Mouse (Mus musculus) 416B (cell line): ENCODE results near the gene Polr2j.
"Not testable (repeated sequence)": the region's sequence is repeated elsewhere in the genome, so short reads cannot be mapped to it uniquely, and the experiment has no call there.

ENCODE experiments used
- DNase-seq: peaks from one replicate; pipeline ENCODE4 v3.0.0; 2011; ENCODE audit warnings: low read depth

The Polr2j gene

GRCm38 (mm10) chr5:136108486-136108885 lies 7.9 kb upstream of the Polr2j start:
- peak; percentile 58 for DNase-seq

- DNase-seq = peak; percentile 63
These were observed 7.4 kb upstream of the Polr2j start for GRCm38 (mm10) chr5:136109042-136109441.

GRCm38 (mm10) chr5:136113546-136113945 lies 2.9 kb upstream of the Polr2j start:
- not testable (repeated sequence) for DNase-seq

GRCm38 (mm10) chr5:136116784-136117112 lies 317 bp downstream of the Polr2j start:
- DNase-seq = no peak

GRCm38 (mm10) chr5:136122165-136122564 lies 5.7 kb downstream of the Polr2j start:
- DNase-seq = no peak

GRCm38 (mm10) chr5:136135571-136136291 lies 19.3 kb downstream of the Polr2j start, which contains the start of the genes Lrwd1 and Alkbh4:
TSS of gene Lrwd1 (minus strand) at chr5:136136074.
TSS of gene Alkbh4 (plus strand) at chr5:136136146.
- DNase-seq = peak; percentile 98

- DNase-seq = peak; percentile 63
These were observed 20.0 kb downstream of the Polr2j start for GRCm38 (mm10) chr5:136136292-136136990.

GRCm38 (mm10) chr5:136137658-136138274 lies 21.3 kb downstream of the Polr2j start:
- DNase-seq = peak; percentile 81

- DNase-seq = no peak
These were observed 23.0 kb downstream of the Polr2j start for GRCm38 (mm10) chr5:136139393-136139792.

- DNase-seq = no peak
These were observed 23.6 kb downstream of the Polr2j start for GRCm38 (mm10) chr5:136140057-136140482.

- DNase-seq = peak; percentile 49
These were observed 26.3 kb downstream of the Polr2j start for GRCm38 (mm10) chr5:136142746-136143145.

GRCm38 (mm10) chr5:136143161-136143755 lies 26.8 kb downstream of the Polr2j start:
- DNase-seq = peak; percentile 90

GRCm38 (mm10) chr5:136144606-136145430 lies 28.4 kb downstream of the Polr2j start:
- DNase-seq = no peak

- no peak for DNase-seq
These were observed 30.5 kb downstream of the Polr2j start for GRCm38 (mm10) chr5:136146936-136147335.

- no peak for DNase-seq
These were observed 31.3 kb downstream of the Polr2j start for GRCm38 (mm10) chr5:136147704-136148103.

GRCm38 (mm10) chr5:136149134-136149576 lies 32.7 kb downstream of the Polr2j start:
- DNase-seq = peak; percentile 93

- no peak for DNase-seq
These were observed 35.9 kb downstream of the Polr2j start for GRCm38 (mm10) chr5:136152365-136152764.

- DNase-seq = no peak
These were observed 39.0 kb downstream of the Polr2j start for GRCm38 (mm10) chr5:136155399-136155798.

GRCm38 (mm10) chr5:136160084-136160483 lies 43.7 kb downstream of the Polr2j start:
- not testable (repeated sequence) for DNase-seq

GRCm38 (mm10) chr5:136163807-136164474 lies 47.5 kb downstream of the Polr2j start:
- DNase-seq = no peak

- no peak for DNase-seq
These were observed 48.8 kb downstream of the Polr2j start for GRCm38 (mm10) chr5:136165246-136165645.
